ENCODE assay signal across 8 mouse cellular contexts in genomic region chr19:21747356-21747755, GRCm38 (mm10). TPM values are rescaled to one million over a fixed set of nuclear protein-coding genes. Genes with fewer than 3 reads are reported as not detected.
DNase-seq lines count a peak whose midpoint lies in the region; ATAC-seq lines count a peak whose summit lies in the region.

No protein-coding gene starts in this region.

- intact Hi-C loops in left cerebral cortex, postnatal 14 days (cut with DNase I): loop anchor here (2.0 to 10.0 kb wide), 3 partner anchors 95 to 373 kb away; partner anchors contain the start of genes 1110059E24Rik and Abhd17b

- peak; percentile 69; the same call in 1 of the 2 replicates for ATAC-seq in midbrain, embryonic 12.5 days (ENCODE audit: low FRiP score, low read depth)
- ATAC-seq in midbrain, embryonic 13.5 days: no peak
- no peak for ATAC-seq in forebrain, embryonic 11.5 days (replicated peaks; ENCODE audit: low FRiP score)
- peak; percentile 62 to 75 for ATAC-seq in hematopoietic stem cell, adult 5-6 weeks (replicated peaks in 1 of 2; ENCODE audit: insufficient read depth in 1 of 2, low FRiP score in 2 of 2, low TSS enrichment in 1 of 2, low read depth in 1 of 2, poor library complexity in 2 of 2, severe bottlenecking in 2 of 2)
- ATAC-seq in neural tube, embryonic 11.5 days (ENCODE audit: insufficient read depth, low FRiP score, low TSS enrichment): no peak; the same call in 1 of the 2 replicates

- peak; percentile 25 for DNase-seq in c-Kit-negative CD71-positive TER-119-positive erythroid progenitor cells, embryonic 14.5 days (ENCODE audit: low read depth, low spot score)
- DNase-seq in forebrain, embryonic 11.5 days (ENCODE audit: low spot score): peak; percentile 77
- DNase-seq in left cerebral cortex, postnatal 14 days (ENCODE audit: low spot score in 2 of 2): peak; percentile 55 to 69
- peak; percentile 60 for DNase-seq in neural tube, embryonic 11.5 days (ENCODE audit: low spot score)
- peak; percentile 11 to 25 for DNase-seq in thymus, adult 18-20 months

- no peak overlapping the region for H3K4me2 ChIP-seq in midbrain, embryonic 12.5 days (replicated peaks)
- H3K4me2 ChIP-seq in midbrain, embryonic 13.5 days (replicated peaks): no peak overlapping the region
- no peak overlapping the region for H3K4me2 ChIP-seq in forebrain, embryonic 11.5 days (ENCODE audit: low read depth, low read length, severe bottlenecking)
- no peak overlapping the region for H3K4me2 ChIP-seq in neural tube, embryonic 11.5 days (ENCODE audit: low read depth)

- H3K27ac ChIP-seq in midbrain, embryonic 12.5 days (replicated peaks): no peak overlapping the region
- H3K27ac ChIP-seq in midbrain, embryonic 13.5 days: no peak overlapping the region
- H3K27ac ChIP-seq in forebrain, embryonic 11.5 days (ENCODE audit: low read depth, low read length): no peak overlapping the region
- no peak overlapping the region for H3K27ac ChIP-seq in neural tube, embryonic 11.5 days (ENCODE audit: low read depth, low read length)

- H3K9ac ChIP-seq in midbrain, embryonic 12.5 days (replicated peaks): no peak overlapping the region
- no peak overlapping the region for H3K9ac ChIP-seq in midbrain, embryonic 13.5 days (replicated peaks)
- no peak overlapping the region for H3K9ac ChIP-seq in forebrain, embryonic 11.5 days (ENCODE audit: low read length)
- no peak overlapping the region for H3K9ac ChIP-seq in neural tube, embryonic 11.5 days (ENCODE audit: low read length)

- no peaks in the 10 kb centered on the region for H3K27me3 ChIP-seq in midbrain, embryonic 12.5 days
- H3K27me3 ChIP-seq in midbrain, embryonic 13.5 days: no peaks in the 10 kb centered on the region
- H3K27me3 ChIP-seq in forebrain, embryonic 11.5 days (ENCODE audit: control insufficient read depth, insufficient read depth, low read length): no peaks in the 10 kb centered on the region
- H3K27me3 ChIP-seq in neural tube, embryonic 11.5 days (ENCODE audit: control insufficient read depth, insufficient read depth, low read length): no peaks in the 10 kb centered on the region

- no peaks in the 10 kb centered on the region for H3K4me1 ChIP-seq in midbrain, embryonic 12.5 days
- H3K4me1 ChIP-seq in midbrain, embryonic 13.5 days (replicated peaks): no peaks in the 10 kb centered on the region
- no peaks in the 10 kb centered on the region for H3K4me1 ChIP-seq in forebrain, embryonic 11.5 days (replicated peaks; ENCODE audit: control insufficient read depth, insufficient read depth, low read length)
- no peaks in the 10 kb centered on the region for H3K4me1 ChIP-seq in neural tube, embryonic 11.5 days (ENCODE audit: control insufficient read depth, insufficient read depth, low read length)

- H3K4me3 ChIP-seq in midbrain, embryonic 12.5 days: no peak overlapping the region
- no peak overlapping the region for H3K4me3 ChIP-seq in midbrain, embryonic 13.5 days (replicated peaks)
- H3K4me3 ChIP-seq in forebrain, embryonic 11.5 days (ENCODE audit: low read depth, low read length): no peak overlapping the region
- no peak overlapping the region for H3K4me3 ChIP-seq in neural tube, embryonic 11.5 days (ENCODE audit: low read depth, low read length)

- WGBS in midbrain, embryonic 12.5 days: 28% methylated on average over 4 of the region's 4 CpGs
- 26% methylated on average over 4 of the region's 4 CpGs for WGBS in midbrain, embryonic 13.5 days
- 27% methylated on average over 4 of the region's 4 CpGs for WGBS in forebrain, embryonic 11.5 days
- 26% methylated on average over 4 of the region's 4 CpGs for WGBS in neural tube, embryonic 11.5 days

- H3K36me3 ChIP-seq in midbrain, embryonic 12.5 days: no peaks in the 10 kb centered on the region
- H3K36me3 ChIP-seq in midbrain, embryonic 13.5 days: no peaks in the 10 kb centered on the region
- no peaks in the 10 kb centered on the region for H3K36me3 ChIP-seq in forebrain, embryonic 11.5 days (ENCODE audit: control insufficient read depth, insufficient read depth, low read length)
- no peaks in the 10 kb centered on the region for H3K36me3 ChIP-seq in neural tube, embryonic 11.5 days (ENCODE audit: control insufficient read depth, insufficient read depth, low read length)

- H3K9me3 ChIP-seq in midbrain, embryonic 12.5 days: no peaks in the 10 kb centered on the region
- H3K9me3 ChIP-seq in midbrain, embryonic 13.5 days: no peaks in the 10 kb centered on the region
- no peaks in the 10 kb centered on the region for H3K9me3 ChIP-seq in forebrain, embryonic 11.5 days (ENCODE audit: control insufficient read depth, low read length)
- H3K9me3 ChIP-seq in neural tube, embryonic 11.5 days (ENCODE audit: control insufficient read depth, low read length): no peaks in the 10 kb centered on the region

RNA-seq across cellular contexts. Expression of gene Cemip2, which starts 30.8 kb away (rescaled TPM):
- 105 and 113 TPM in 2 replicates for polyA plus RNA-seq in midbrain, embryonic 12.5 days (2016; fragmentation: Nextera tagmentation; extraction: Ambion mirVana)
- polyA plus RNA-seq in midbrain, embryonic 13.5 days (2015; fragmentation: Nextera tagmentation; extraction: Ambion mirVana): 73.8 and 76.2 TPM in 2 replicates
- 75.4 and 77.2 TPM in 2 replicates for polyA plus RNA-seq in forebrain, embryonic 11.5 days (2014; fragmentation: Nextera tagmentation; extraction: Ambion mirVana)
- total RNA-seq in hematopoietic stem cell, adult 5-6 weeks (2017): 9.2 and 13.1 TPM in 2 replicates
- total RNA-seq in left cerebral cortex, postnatal 14 days (2021): 10 to 100 TPM; 14.4 to 20.0 TPM
- 99.9 and 108 TPM in 2 replicates for polyA plus RNA-seq in neural tube, embryonic 11.5 days (2014; fragmentation: Nextera tagmentation; extraction: Ambion mirVana)

Comparison
In these comparisons a context has a peak if more than half of its experiments do, and no peak if none do; other contexts are left out.
1. ATAC-seq: peak in midbrain, embryonic 12.5 days (single experiment) and hematopoietic stem cell, adult 5-6 weeks (2 of 2); none in midbrain, embryonic 13.5 days (single experiment), forebrain, embryonic 11.5 days (single experiment) and neural tube, embryonic 11.5 days (single experiment).
2. DNase-seq: peak in every context shown above with its lines; median percentile 77 in forebrain, embryonic 11.5 days; 62 in left cerebral cortex, postnatal 14 days; 60 in neural tube, embryonic 11.5 days; 25 in c-Kit-negative CD71-positive TER-119-positive erythroid progenitor cells, embryonic 14.5 days; 18 in thymus, adult 18-20 months.